Comparison of ENCODE assay signal across 18 mouse cellular contexts in the genomic region with DNA sequence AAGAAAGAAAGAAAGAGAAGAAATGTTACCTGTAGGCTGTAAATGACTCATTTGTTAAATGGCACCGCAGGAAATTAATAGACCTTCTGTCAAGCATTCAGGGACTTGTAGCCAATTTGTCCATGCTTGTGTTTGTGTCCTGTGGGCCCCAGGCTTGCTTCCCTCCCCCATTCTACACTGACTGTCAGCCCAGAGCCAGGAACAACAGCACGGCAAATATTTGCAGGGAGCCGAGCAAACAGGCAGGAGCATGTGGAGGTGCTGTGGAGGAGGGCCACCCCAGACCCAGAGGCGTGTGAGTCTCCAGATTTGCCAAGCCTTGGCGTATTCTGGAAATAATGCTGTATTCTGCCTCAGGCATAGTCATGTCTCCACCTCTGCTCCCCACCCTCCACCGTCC. TPM values are rescaled to one million over a fixed set of nuclear protein-coding genes. Genes with fewer than 3 reads are reported as not detected.
DNase-seq lines count a peak whose midpoint lies in the region; ATAC-seq and TF ChIP-seq lines count a peak whose summit lies in the region.
"Had no signal": no experiment of that assay in that cellular context is flagged by ENCODE, and none has a peak within 500 bp of the region (broad histone marks: within the 10 kb centered on the region; RNA-seq: fewer than 3 reads in every experiment).

No protein-coding gene starts in this region.

- peak overlapping the region; percentile 26; the same call in 1 of the 2 replicates for H3K4me2 ChIP-seq in liver, embryonic 12.5 days
- H3K4me2 ChIP-seq in stomach, embryonic 15.5 days, result peak overlapping the region; percentile 22; the same call in 1 of the 2 replicates
- H3K4me2 ChIP-seq: forebrain, embryonic 15.5 days; hindbrain, embryonic 14.5 days; intestine, embryonic 15.5 days; limb, embryonic 15.5 days; neural tube, embryonic 13.5 days had no signal

- H3K9me3 ChIP-seq in liver, embryonic 12.5 days (replicated peaks), result no peaks in the 10 kb centered on the region
- no peaks in the 10 kb centered on the region for H3K9me3 ChIP-seq in stomach, embryonic 15.5 days
- H3K9me3 ChIP-seq: forebrain, embryonic 15.5 days; heart, embryonic 10.5 days; intestine, embryonic 15.5 days; limb, embryonic 15.5 days; neural tube, embryonic 13.5 days had no signal

- TF ChIP-seq CTCF in lung, adult 2 months (IDR thresholded peaks at IDR 0.05; ENCODE audit: insufficient read depth, low read length), result no peak

- H3K36me3 ChIP-seq in liver, embryonic 12.5 days, result no peaks in the 10 kb centered on the region
- no peaks in the 10 kb centered on the region for H3K36me3 ChIP-seq in stomach, embryonic 15.5 days
- H3K36me3 ChIP-seq: forebrain, embryonic 15.5 days; heart, embryonic 10.5 days; intestine, embryonic 15.5 days; limb, embryonic 15.5 days; neural tube, embryonic 13.5 days had no signal

- peak overlapping the region; percentile 52; the same call in 1 of the 2 replicates for H3K27ac ChIP-seq in liver, embryonic 12.5 days
- H3K27ac ChIP-seq in stomach, embryonic 15.5 days, result peak overlapping the region; percentile 33; the same call in 1 of the 2 replicates
- H3K27ac ChIP-seq: forebrain, embryonic 15.5 days; heart, embryonic 10.5 days; hindbrain, embryonic 14.5 days; intestine, embryonic 15.5 days; limb, embryonic 15.5 days; neural tube, embryonic 13.5 days had no signal

- TF ChIP-seq POLR2A in lung, adult 2 months (IDR thresholded peaks at IDR 0.05; ENCODE audit: borderline replicate concordance, extremely low read depth, low read depth, low read length), result no peak

- peak overlapping the region; percentile 21 for H3K4me3 ChIP-seq in lung, adult 2 months (replicated peaks; ENCODE audit: extremely low read depth, low read depth, low read length)
- H3K4me3 ChIP-seq in liver, embryonic 12.5 days, result no peak overlapping the region
- no peak overlapping the region for H3K4me3 ChIP-seq in stomach, embryonic 15.5 days (replicated peaks)
- H3K4me3 ChIP-seq: forebrain, embryonic 15.5 days; heart, embryonic 10.5 days; intestine, embryonic 15.5 days; limb, embryonic 15.5 days; neural tube, embryonic 13.5 days had no signal

- H3K27me3 ChIP-seq in liver, embryonic 12.5 days (replicated peaks), result peaks cover 8% of the 10 kb centered on the region; the same call in 1 of the 2 replicates
- H3K27me3 ChIP-seq in stomach, embryonic 15.5 days (replicated peaks), result no peaks in the 10 kb centered on the region
- H3K27me3 ChIP-seq: forebrain, embryonic 15.5 days; intestine, embryonic 15.5 days; limb, embryonic 15.5 days; neural tube, embryonic 13.5 days had no signal

- DNase-seq in lung, adult 2 months, result peak; percentile 25
- no peak for DNase-seq in lung, postnatal 25 days (ENCODE audit: low spot score)
- DNase-seq in fat pad, adult 2 months (ENCODE audit: extremely low read depth, low read depth, low spot score), result peak; percentile 42
- DNase-seq in c-Kit-positive CD71-positive TER-119-positive erythroid progenitor cells, embryonic 14.5 days (ENCODE audit: low spot score), result no peak
- DNase-seq: adrenal gland, postnatal 36 days; heart, postnatal 10 days; kidney, postnatal 4 days; right cerebral cortex, postnatal 14 days; thymus, postnatal 36 days had no signal

- 64% methylated on average over 6 of the region's 6 CpGs for WGBS in lung, adult 2 months
- 64% methylated on average over 6 of the region's 6 CpGs for WGBS in liver, embryonic 12.5 days (ENCODE audit: insufficient replicate concordance)
- 57% methylated on average over 6 of the region's 6 CpGs for WGBS in stomach, embryonic 15.5 days

- ATAC-seq in liver, embryonic 12.5 days, result 0 out of 2 replicates have a peak, but pooled peaks have one; percentile 27
- peak; percentile 58 for ATAC-seq in stomach, embryonic 15.5 days (ENCODE audit: insufficient read depth, low FRiP score, low read depth)
- no peak for ATAC-seq in monocyte, adult 5-6 weeks (replicated peaks; ENCODE audit: insufficient number of reproducible peaks, low FRiP score, low TSS enrichment, poor library complexity, severe bottlenecking)
- ATAC-seq: forebrain, embryonic 15.5 days; intestine, embryonic 15.5 days had no signal

- no peak overlapping the region for H3K9ac ChIP-seq in liver, embryonic 12.5 days
- no peak overlapping the region for H3K9ac ChIP-seq in stomach, embryonic 15.5 days
- H3K9ac ChIP-seq: forebrain, embryonic 15.5 days; hindbrain, embryonic 14.5 days; intestine, embryonic 15.5 days; limb, embryonic 15.5 days; neural tube, embryonic 13.5 days had no signal

- peaks cover 3% of the 10 kb centered on the region; the same call in 1 of the 2 replicates for H3K4me1 ChIP-seq in lung, adult 2 months (ENCODE audit: control insufficient read depth, insufficient read depth, low read length)
- peaks cover 19% of the 10 kb centered on the region for H3K4me1 ChIP-seq in liver, embryonic 12.5 days
- 0 out of 2 replicates have a peak, but pooled peaks cover 10% of the 10 kb centered on the region for H3K4me1 ChIP-seq in stomach, embryonic 15.5 days

RNA-seq across cellular contexts. Expression of gene Tpst1, which starts 1.4 kb away (rescaled TPM):
- polyA plus RNA-seq in lung, adult 2 months (2012; rRNA removed), result 24.4 and 24.5 TPM in 2 replicates
- 37.1 and 37.2 TPM in 2 replicates for polyA plus RNA-seq in liver, embryonic 12.5 days (2016; fragmentation: Nextera tagmentation; extraction: Ambion mirVana)
- 70.1 and 77.3 TPM in 2 replicates for polyA plus RNA-seq in stomach, embryonic 15.5 days (2015; fragmentation: Nextera tagmentation; extraction: Ambion mirVana)
- total RNA-seq in monocyte, adult 5-6 weeks (2017), result 8.2 to 14.2 TPM (median 11.6 TPM) in 3 replicates

RNA-seq across cellular contexts. Expression of gene Crcp, which starts 45.4 kb away (rescaled TPM):
- polyA plus RNA-seq in lung, adult 2 months (2012; rRNA removed), result 9.4 and 12.9 TPM in 2 replicates
- polyA plus RNA-seq in liver, embryonic 12.5 days (2016; fragmentation: Nextera tagmentation; extraction: Ambion mirVana), result 33.9 and 34.7 TPM in 2 replicates
- 31.6 and 33.1 TPM in 2 replicates for polyA plus RNA-seq in stomach, embryonic 15.5 days (2015; fragmentation: Nextera tagmentation; extraction: Ambion mirVana)
- 34.5 to 51.7 TPM (median 50.6 TPM) in 3 replicates for total RNA-seq in monocyte, adult 5-6 weeks (2017)

RNA-seq across cellular contexts. Expression of gene Asl, which starts 45.4 kb away (rescaled TPM):
- polyA plus RNA-seq in lung, adult 2 months (2012; rRNA removed), result 22.1 and 27.3 TPM in 2 replicates
- 39.1 and 41.1 TPM in 2 replicates for polyA plus RNA-seq in liver, embryonic 12.5 days (2016; fragmentation: Nextera tagmentation; extraction: Ambion mirVana)
- polyA plus RNA-seq in stomach, embryonic 15.5 days (2015; fragmentation: Nextera tagmentation; extraction: Ambion mirVana), result 49.1 and 50.1 TPM in 2 replicates
- 21.0 to 38.4 TPM (median 29.3 TPM) in 3 replicates for total RNA-seq in monocyte, adult 5-6 weeks (2017)

Comparison
In these comparisons a context has a peak if more than half of its experiments do, and no peak if none do; other contexts are left out.
1. DNase-seq: peak in lung, adult 2 months (single experiment) and fat pad, adult 2 months (single experiment); none in lung, postnatal 25 days (single experiment) and c-Kit-positive CD71-positive TER-119-positive erythroid progenitor cells, embryonic 14.5 days (single experiment).